In genomic region chr6:73644778-73645267, GRCm38 (mm10) we compare ENCODE assay signal across 11 mouse cellular contexts.
DNase-seq lines count a peak whose midpoint lies in the region; ATAC-seq and TF ChIP-seq lines count a peak whose summit lies in the region.
"Had no signal": no experiment of that assay in that cellular context is flagged by ENCODE, and none has a peak within 500 bp of the region (broad histone marks: within the 10 kb centered on the region; RNA-seq: fewer than 3 reads in every experiment).

No protein-coding gene starts in this region.

- no peak overlapping the region for H3K27ac ChIP-seq in embryonic facial prominence, embryonic 14.5 days (replicated peaks; ENCODE audit: low read depth, low read length)
- no peak overlapping the region for H3K27ac ChIP-seq in embryonic facial prominence, embryonic 10.5 days (replicated peaks)
- H3K27ac ChIP-seq in cerebellum, adult 2 months (ENCODE audit: insufficient read depth, low read length): no peak overlapping the region
- H3K27ac ChIP-seq: heart, embryonic 13.5 days had no signal

- no peak overlapping the region for H3K4me3 ChIP-seq in embryonic facial prominence, embryonic 14.5 days (ENCODE audit: low read depth, low read length)
- no peak overlapping the region for H3K4me3 ChIP-seq in embryonic facial prominence, embryonic 10.5 days
- H3K4me3 ChIP-seq in cerebellum, adult 2 months (replicated peaks; ENCODE audit: insufficient read depth, low read depth, low read length): no peak overlapping the region
- H3K4me3 ChIP-seq: heart, embryonic 13.5 days; myocyte had no signal

- 51% methylated on average over 2 of the region's 2 CpGs for WGBS in embryonic facial prominence, embryonic 14.5 days
- 70% methylated on average over 2 of the region's 2 CpGs for WGBS in embryonic facial prominence, embryonic 10.5 days
- 13% methylated on average over 2 of the region's 2 CpGs for WGBS in cerebellum, adult 2 months

- H3K4me2 ChIP-seq in embryonic facial prominence, embryonic 14.5 days (ENCODE audit: low read depth, low read length): no peak overlapping the region
- H3K4me2 ChIP-seq: heart, embryonic 13.5 days had no signal

- no peaks in the 10 kb centered on the region for H3K4me1 ChIP-seq in embryonic facial prominence, embryonic 14.5 days (ENCODE audit: control insufficient read depth, insufficient read depth, low read length)
- no peaks in the 10 kb centered on the region for H3K4me1 ChIP-seq in embryonic facial prominence, embryonic 10.5 days
- H3K4me1 ChIP-seq in cerebellum, adult 2 months (ENCODE audit: control insufficient read depth, insufficient read depth, low read length): no peaks in the 10 kb centered on the region
- H3K4me1 ChIP-seq: heart, embryonic 13.5 days had no signal

- H3K9me3 ChIP-seq in embryonic facial prominence, embryonic 14.5 days (ENCODE audit: control insufficient read depth, low read length): no peaks in the 10 kb centered on the region
- H3K9me3 ChIP-seq in embryonic facial prominence, embryonic 10.5 days: no peaks in the 10 kb centered on the region

- no peak overlapping the region for H3K9ac ChIP-seq in embryonic facial prominence, embryonic 14.5 days (ENCODE audit: low read depth, low read length)
- H3K9ac ChIP-seq: heart, embryonic 13.5 days had no signal

- TF ChIP-seq CTCF in cerebellum, adult 2 months (IDR thresholded peaks at IDR 0.05; ENCODE audit: borderline replicate concordance, insufficient read depth, low read depth, low read length): no peak

- ATAC-seq in embryonic facial prominence, embryonic 14.5 days (ENCODE audit: low read depth): no peak
- ATAC-seq in CD4-positive, CD25-positive, alpha-beta regulatory T cell, adult 4 months: no peak

- peak; percentile 12 for DNase-seq in embryonic facial prominence, embryonic 14.5 days (ENCODE audit: low spot score)
- DNase-seq in embryonic facial prominence, embryonic 10.5 days (ENCODE audit: low spot score): no peak
- peak; percentile 48 to 81 for DNase-seq in frontal cortex, postnatal 36 days (ENCODE audit: low spot score in 2 of 2)
- peak; percentile 40 to 46 for DNase-seq in layer of hippocampus, postnatal 36 days
- DNase-seq in right cerebral cortex, adult 2 months (ENCODE audit: low spot score in 2 of 2): peak; percentile 29 to 47
- DNase-seq in spleen, adult 18-20 months: no peak
- no peak for DNase-seq in cerebellum, adult 2 months
- DNase-seq: lung, adult 18-20 months had no signal

- H3K27me3 ChIP-seq in embryonic facial prominence, embryonic 14.5 days (replicated peaks; ENCODE audit: control insufficient read depth, insufficient read depth, low read length): no peaks in the 10 kb centered on the region
- no peaks in the 10 kb centered on the region for H3K27me3 ChIP-seq in embryonic facial prominence, embryonic 10.5 days (replicated peaks; ENCODE audit: low read depth, poor library complexity, severe bottlenecking)
- H3K27me3 ChIP-seq in cerebellum, adult 2 months (ENCODE audit: control insufficient read depth, insufficient read depth, low read length): no peaks in the 10 kb centered on the region
- H3K27me3 ChIP-seq: heart, embryonic 13.5 days had no signal

- no peaks in the 10 kb centered on the region for H3K36me3 ChIP-seq in embryonic facial prominence, embryonic 14.5 days (ENCODE audit: control insufficient read depth, insufficient read depth, low read length)
- H3K36me3 ChIP-seq in embryonic facial prominence, embryonic 10.5 days (replicated peaks): no peaks in the 10 kb centered on the region
- H3K36me3 ChIP-seq: heart, embryonic 13.5 days had no signal

- TF ChIP-seq POLR2A in cerebellum, adult 2 months (IDR thresholded peaks at IDR 0.05; ENCODE audit: borderline replicate concordance, insufficient read depth, low read length): no peak

Comparison
In these comparisons a context has a peak if more than half of its experiments do, and no peak if none do; other contexts are left out.
1. DNase-seq: peak in embryonic facial prominence, embryonic 14.5 days (single experiment), frontal cortex, postnatal 36 days (2 of 2), layer of hippocampus, postnatal 36 days (2 of 2) and right cerebral cortex, adult 2 months (2 of 2); none in embryonic facial prominence, embryonic 10.5 days (single experiment), spleen, adult 18-20 months (0 of 2) and cerebellum, adult 2 months (0 of 2).